In genomic region chr3:9335580-9335979, GRCm38 (mm10) we compare ENCODE assay signal across 19 mouse cellular contexts.
DNase-seq lines count a peak whose midpoint lies in the region; ATAC-seq lines count a peak whose summit lies in the region.
"Had no signal": no experiment of that assay in that cellular context is flagged by ENCODE, and none has a peak within 500 bp of the region (broad histone marks: within the 10 kb centered on the region; RNA-seq: fewer than 3 reads in every experiment).

No protein-coding gene starts in this region.

- no peak overlapping the region for H3K27ac ChIP-seq in heart, embryonic 10.5 days
- H3K27ac ChIP-seq in midbrain, embryonic 11.5 days (ENCODE audit: low read depth, low read length) = no peak overlapping the region
- H3K27ac ChIP-seq in midbrain, embryonic 14.5 days (replicated peaks; ENCODE audit: low read depth, low read length) = no peak overlapping the region

- no peaks in the 10 kb centered on the region for H3K36me3 ChIP-seq in heart, embryonic 10.5 days
- H3K36me3 ChIP-seq in midbrain, embryonic 11.5 days (ENCODE audit: control insufficient read depth, insufficient read depth, low read length) = no peaks in the 10 kb centered on the region
- H3K36me3 ChIP-seq in midbrain, embryonic 14.5 days (ENCODE audit: control insufficient read depth, insufficient read depth, low read length) = no peaks in the 10 kb centered on the region
- H3K36me3 ChIP-seq: G1E had no signal

- no peak overlapping the region for H3K4me2 ChIP-seq in midbrain, embryonic 11.5 days
- no peak overlapping the region for H3K4me2 ChIP-seq in midbrain, embryonic 14.5 days (ENCODE audit: low read length)

- H3K4me1 ChIP-seq in heart, embryonic 10.5 days = peaks cover 9% of the 10 kb centered on the region
- peaks cover 8% of the 10 kb centered on the region for H3K4me1 ChIP-seq in midbrain, embryonic 11.5 days (ENCODE audit: control insufficient read depth, insufficient read depth, low read length)
- H3K4me1 ChIP-seq in midbrain, embryonic 14.5 days (ENCODE audit: control insufficient read depth, insufficient read depth, low read length) = peaks cover 13% of the 10 kb centered on the region

- peaks cover 8% of the 10 kb centered on the region; the same call in 1 of the 2 replicates for H3K27me3 ChIP-seq in heart, embryonic 10.5 days (ENCODE audit: insufficient read depth, poor library complexity, severe bottlenecking)
- no peaks in the 10 kb centered on the region; the same call in 1 of the 2 replicates for H3K27me3 ChIP-seq in midbrain, embryonic 11.5 days (ENCODE audit: control insufficient read depth, insufficient read depth, low read length)
- no peaks in the 10 kb centered on the region; the same call in 1 of the 2 replicates for H3K27me3 ChIP-seq in midbrain, embryonic 14.5 days (ENCODE audit: control insufficient read depth, insufficient read depth, low read length)
- H3K27me3 ChIP-seq: CH12.LX had no signal

- H3K4me3 ChIP-seq in heart, embryonic 10.5 days = no peak overlapping the region
- H3K4me3 ChIP-seq in midbrain, embryonic 11.5 days (ENCODE audit: low read depth, low read length) = no peak overlapping the region
- no peak overlapping the region for H3K4me3 ChIP-seq in midbrain, embryonic 14.5 days (replicated peaks; ENCODE audit: low read depth, low read length)

- DNase-seq in heart, embryonic 10.5 days (ENCODE audit: low spot score) = peak; percentile 46
- DNase-seq in heart, postnatal 25 days (ENCODE audit: low spot score) = no peak
- DNase-seq in midbrain, embryonic 11.5 days (ENCODE audit: low spot score, missing footprints) = peak; percentile 91
- DNase-seq in midbrain, embryonic 14.5 days = no peak
- DNase-seq: adrenal gland, adult 2 months; adrenal gland, adult 8-10 months; adrenal gland, postnatal 10 days; adrenal gland, postnatal 14 days; adrenal gland, postnatal 25 days; adrenal gland, postnatal 36 days; B cell, adult 2 months; cerebellum, adult 11 months; cerebellum, adult 11-12 months; cerebellum, adult 18-20 months had no signal

- no peak overlapping the region for H3K9ac ChIP-seq in midbrain, embryonic 11.5 days (ENCODE audit: low read length)
- no peak overlapping the region for H3K9ac ChIP-seq in midbrain, embryonic 14.5 days (replicated peaks; ENCODE audit: low read length)

- 44% methylated on average over 4 of the region's 4 CpGs for WGBS in heart, embryonic 10.5 days
- 32% methylated on average over 4 of the region's 4 CpGs for WGBS in midbrain, embryonic 11.5 days
- 28% methylated on average over 4 of the region's 4 CpGs for WGBS in midbrain, embryonic 14.5 days

- no peak for ATAC-seq in midbrain, embryonic 11.5 days (ENCODE audit: low FRiP score)
- no peak for ATAC-seq in midbrain, embryonic 14.5 days (ENCODE audit: low FRiP score, low TSS enrichment)
- ATAC-seq: activated CD4-positive, CD25-positive, alpha-beta regulatory T cell, adult 4 months; CD4-positive, CD25-positive, alpha-beta regulatory T cell, adult 4 months; Patski had no signal

- intact Hi-C loops in heart, postnatal 25 days (cut with DNase I) = no loop called here

- H3K9me3 ChIP-seq in heart, embryonic 10.5 days = no peaks in the 10 kb centered on the region
- no peaks in the 10 kb centered on the region for H3K9me3 ChIP-seq in midbrain, embryonic 11.5 days (ENCODE audit: control insufficient read depth, low read length)
- no peaks in the 10 kb centered on the region for H3K9me3 ChIP-seq in midbrain, embryonic 14.5 days (ENCODE audit: control insufficient read depth, low read length)
- H3K9me3 ChIP-seq: G1E had no signal

Comparison
In these comparisons a context has a peak if more than half of its experiments do, and no peak if none do; other contexts are left out.
1. DNase-seq: peak in heart, embryonic 10.5 days (single experiment) and midbrain, embryonic 11.5 days (single experiment); none in heart, postnatal 25 days (single experiment) and midbrain, embryonic 14.5 days (single experiment).